8 mouse cellular contexts compared by ENCODE assay signal in the genomic region with DNA sequence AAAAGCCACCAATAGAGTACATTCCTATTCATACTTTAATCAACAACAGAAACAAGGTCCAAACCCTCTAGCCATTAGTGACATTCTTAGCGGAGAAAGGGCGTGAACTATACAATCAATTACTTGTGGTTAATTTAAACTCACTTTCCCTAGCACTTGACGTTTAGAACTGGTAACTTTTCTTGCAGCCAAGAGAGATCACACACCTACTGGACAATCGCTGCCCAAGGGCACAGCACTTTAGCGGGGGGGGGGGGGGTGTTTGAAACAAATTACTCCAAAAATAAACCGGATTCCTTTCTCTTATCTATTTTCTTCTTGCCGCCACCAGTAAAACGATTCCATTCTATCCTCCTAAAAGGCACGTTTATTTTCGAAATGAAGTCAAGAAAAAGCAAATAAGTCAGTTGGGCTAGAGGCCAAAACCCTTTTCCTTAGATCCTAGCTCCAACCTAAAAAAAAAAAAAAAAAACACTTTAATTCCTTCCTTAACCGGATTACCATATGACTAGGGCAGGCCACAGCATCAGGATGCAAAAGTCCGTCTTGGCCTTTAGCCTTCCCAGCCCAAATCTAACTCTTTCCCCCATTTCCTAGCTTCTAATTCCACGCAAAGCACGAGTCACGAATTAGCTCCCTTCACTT. TPM values are rescaled to one million over a fixed set of nuclear protein-coding genes. Genes with fewer than 3 reads are reported as not detected.
A peak's percentile ranks its signal among the peaks of the same experiment; 100 is the strongest.
DNase-seq lines count a peak whose midpoint lies in the region; ATAC-seq and TF ChIP-seq lines count a peak whose summit lies in the region.

No protein-coding gene starts in this region.

- 2% methylated on average over 15 of the region's 15 CpGs for WGBS in cerebellum, adult 2 months
- WGBS in spleen, adult 2 months: 23% methylated on average over 15 of the region's 15 CpGs
- WGBS in limb, embryonic 14.5 days: under 1% methylated on average over 15 of the region's 15 CpGs

- DNase-seq in cerebellum, adult 2 months: no peak
- no peak for DNase-seq in spleen, adult 2 months (ENCODE audit: low read depth in 1 of 2, low spot score in 2 of 2)
- DNase-seq in spleen, postnatal 4 days (ENCODE audit: low spot score in 2 of 2): no peak
- DNase-seq in limb, embryonic 14.5 days (ENCODE audit: low spot score): peak; percentile 38
- DNase-seq in urinary bladder, postnatal 4 days (ENCODE audit: low spot score in 2 of 2): no peak
- no peak for DNase-seq in B cell, adult 2 months

- H3K27ac ChIP-seq in cerebellum, adult 2 months (ENCODE audit: insufficient read depth, low read length): peak overlapping the region; percentile 95
- peak overlapping the region; percentile 98; the same call in 1 of the 2 replicates for H3K27ac ChIP-seq in spleen, adult 2 months (ENCODE audit: insufficient read depth, low read length)
- peak overlapping the region; percentile 93 for H3K27ac ChIP-seq in limb, embryonic 14.5 days (replicated peaks; ENCODE audit: low read depth, low read length)

- peak overlapping the region; percentile 84 for H3K9ac ChIP-seq in limb, embryonic 14.5 days (ENCODE audit: low read depth, low read length, severe bottlenecking)

- H3K27me3 ChIP-seq in cerebellum, adult 2 months (ENCODE audit: control insufficient read depth, insufficient read depth, low read length): no peaks in the 10 kb centered on the region
- no peaks in the 10 kb centered on the region for H3K27me3 ChIP-seq in spleen, adult 2 months (ENCODE audit: control insufficient read depth, insufficient read depth, low read length)
- H3K27me3 ChIP-seq in limb, embryonic 14.5 days (ENCODE audit: control insufficient read depth, insufficient read depth, low read length): no peaks in the 10 kb centered on the region

- H3K9me3 ChIP-seq in limb, embryonic 14.5 days (ENCODE audit: control insufficient read depth, low read length): no peaks in the 10 kb centered on the region

- TF ChIP-seq CTCF in cerebellum, adult 2 months (IDR thresholded peaks at IDR 0.05; ENCODE audit: borderline replicate concordance, insufficient read depth, low read depth, low read length): no peak
- TF ChIP-seq CTCF in spleen, adult 2 months (IDR thresholded peaks at IDR 0.05; ENCODE audit: extremely low read depth, insufficient read depth, insufficient read length, insufficient replicate concordance): no peak

- H3K4me1 ChIP-seq in cerebellum, adult 2 months (ENCODE audit: control insufficient read depth, insufficient read depth, low read length): no peaks in the 10 kb centered on the region; the same call in 1 of the 2 replicates
- H3K4me1 ChIP-seq in spleen, adult 2 months (ENCODE audit: control insufficient read depth, insufficient read depth, insufficient read length): peaks cover 3% of the 10 kb centered on the region; the same call in 1 of the 2 replicates
- H3K4me1 ChIP-seq in limb, embryonic 14.5 days (ENCODE audit: control insufficient read depth, insufficient read depth, low read length): peaks cover 10% of the 10 kb centered on the region

- peak overlapping the region; percentile 70 for H3K4me2 ChIP-seq in limb, embryonic 14.5 days (replicated peaks; ENCODE audit: low read depth, low read length, severe bottlenecking)

- ATAC-seq in cerebellum, adult (ENCODE audit: insufficient number of reproducible peaks, low FRiP score, low TSS enrichment): no peak
- ATAC-seq in limb, embryonic 14.5 days (ENCODE audit: low FRiP score, low read depth): no peak
- no peak for ATAC-seq in megakaryocyte-erythroid progenitor cell, adult 5-6 weeks (replicated peaks; ENCODE audit: low FRiP score, low TSS enrichment, poor library complexity, severe bottlenecking)

- H3K36me3 ChIP-seq in spleen, adult 2 months (ENCODE audit: control insufficient read depth, insufficient read depth, low read length): no peaks in the 10 kb centered on the region
- H3K36me3 ChIP-seq in limb, embryonic 14.5 days (ENCODE audit: control insufficient read depth, insufficient read depth, low read length): no peaks in the 10 kb centered on the region

- H3K4me3 ChIP-seq in cerebellum, adult 2 months (replicated peaks; ENCODE audit: insufficient read depth, low read depth, low read length): peak overlapping the region; percentile 91
- H3K4me3 ChIP-seq in spleen, adult 2 months (ENCODE audit: extremely low read depth, insufficient read depth, insufficient read length): peak overlapping the region; percentile 97
- peak overlapping the region; percentile 63 for H3K4me3 ChIP-seq in limb, embryonic 14.5 days (replicated peaks; ENCODE audit: low read length)

- no peak for TF ChIP-seq POLR2A in cerebellum, adult 2 months (IDR thresholded peaks at IDR 0.05; ENCODE audit: borderline replicate concordance, insufficient read depth, low read length)
- TF ChIP-seq POLR2A in spleen, adult 2 months (IDR thresholded peaks at IDR 0.05; ENCODE audit: low read depth, low read length): no peak
- TF ChIP-seq POLR2A in limb, embryonic 14.5 days (IDR thresholded peaks at IDR 0.05; ENCODE audit: borderline replicate concordance, extremely low read depth, insufficient read depth, insufficient read length): no peak

RNA-seq across cellular contexts. Expression of a gene that starts 1.5 kb away (rescaled TPM):
- 71.6 and 82.3 TPM in 2 replicates for polyA plus RNA-seq in cerebellum, adult 2 months (2012; rRNA removed)
- polyA plus RNA-seq in spleen, adult 2 months (2012; rRNA removed): 4.1 and 7.5 TPM in 2 replicates
- polyA plus RNA-seq in limb, embryonic 14.5 days (2012; rRNA removed): 53.2 and 66.2 TPM in 2 replicates
- polyA plus RNA-seq in limb, embryonic 14.5 days (2014; fragmentation: Nextera tagmentation; extraction: Ambion mirVana): 47.7 and 67.4 TPM in 2 replicates
- 27.9 and 35.0 TPM in 2 replicates for total RNA-seq in megakaryocyte-erythroid progenitor cell, adult 5-6 weeks (2014; fragmentation: Nextera tagmentation)
- 57.6 and 66.1 TPM in 2 replicates for total RNA-seq in megakaryocyte-erythroid progenitor cell, adult 5-6 weeks (2017)
